Mouse (Mus musculus) liver, embryonic 18 days (tissue): Measurements from ENCODE around the gene Msl2. TPM values are rescaled to one million over a fixed set of nuclear protein-coding genes. Genes with fewer than 3 reads are reported as not detected.

Source experiments
- polyA plus RNA-seq: library from polyadenylated mRNA; depleted of rRNA; stranded (reverse); fragments of >200 nt; gene quantifications from 2 replicates; pipeline ENCODE4 v1.2.3, GENCODE M21; 2012; rRNA removed

The Msl2 gene
- 7.5 and 7.6 TPM in 2 replicates for polyA plus RNA-seq

GRCm38 (mm10) chr9:101073987-101074331 is at the start of gene Msl2:
TSS of gene Msl2 (plus strand) at chr9:101074101.

DNA sequence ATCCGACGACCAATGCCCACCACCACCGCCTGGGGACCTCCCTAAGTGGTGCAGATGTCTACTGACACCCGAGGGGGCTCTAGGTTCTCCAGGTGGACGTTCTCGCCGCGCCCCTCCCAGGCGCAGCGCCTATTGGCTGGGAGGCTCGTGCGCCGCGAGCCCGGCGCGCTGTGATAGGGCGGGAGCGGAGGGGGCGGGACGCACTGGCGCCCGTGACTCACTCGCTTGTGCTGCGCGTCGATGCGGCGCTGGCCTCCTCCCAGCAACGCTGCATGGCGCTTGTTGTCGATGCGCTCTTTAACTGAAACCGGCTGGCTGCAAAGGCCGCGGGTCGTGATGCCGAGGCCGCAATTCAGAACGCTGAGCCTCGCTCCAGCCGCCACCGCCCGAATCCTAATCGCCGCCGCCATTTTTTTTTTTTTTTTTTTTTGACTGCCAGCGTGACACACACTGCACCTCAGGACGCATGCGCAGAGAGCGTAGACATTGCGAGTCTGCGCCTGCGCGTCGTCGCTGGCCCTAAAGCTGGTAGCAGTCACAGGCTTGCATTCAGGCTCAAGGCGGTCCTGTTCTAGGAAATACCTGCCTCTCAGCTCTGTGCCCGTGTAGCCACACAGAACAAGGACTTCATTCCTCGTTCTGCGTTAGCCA is 39.3 kb upstream of the Msl2 start, which contains the start of gene Pccb:
Pccb (minus strand) TSS at position 451 of the 651 bp plus-strand sequence.

Other genes starting within 250 kb of the Msl2 start
- gene Pccb, start 39.2 kb upstream of the Msl2 start, polyA plus RNA-seq, result 40.7 and 46.4 TPM in 2 replicates
- gene Ppp2r3a, start 177.7 kb downstream of the Msl2 start, polyA plus RNA-seq, result 4.4 and 6.6 TPM in 2 replicates